Mouse (Mus musculus) MN1 (cell line): ENCODE measurements around the gene Rnasel.
"Not testable (repeated sequence)": the region's sequence is repeated elsewhere in the genome, so short reads cannot be mapped to it uniquely, and the experiment has no call there.

Experiments
- DNase-seq: peaks from one replicate; pipeline ENCODE4 v3.0.0-alpha.2; 2016; ENCODE audit warnings: low spot score

Gene Rnasel

GRCm38 (mm10) chr1:153737101-153738085 lies 11.8 kb upstream of the Rnasel start:
- DNase-seq = no peak

- DNase-seq = no peak
These were observed 9.7 kb upstream of the Rnasel start for GRCm38 (mm10) chr1:153739437-153740015.

GRCm38 (mm10) chr1:153740145-153740544 lies 9.1 kb upstream of the Rnasel start, which contains the start of gene Rgs16:
Rgs16 (plus strand) TSS chr1:153740349.
- no peak for DNase-seq

- DNase-seq = no peak
These were observed 8.3 kb upstream of the Rnasel start for GRCm38 (mm10) chr1:153740775-153741400.

GRCm38 (mm10) chr1:153741551-153742316 lies 7.5 kb upstream of the Rnasel start:
- no peak for DNase-seq

- peak; percentile 28 for DNase-seq
These were observed 6.7 kb upstream of the Rnasel start for GRCm38 (mm10) chr1:153742374-153743155.

GRCm38 (mm10) chr1:153746119-153746670 lies 3.0 kb upstream of the Rnasel start:
- DNase-seq = no peak

GRCm38 (mm10) chr1:153746728-153747127 lies 2.5 kb upstream of the Rnasel start:
- peak; percentile 65 for DNase-seq

GRCm38 (mm10) chr1:153747861-153748530 lies 1.2 kb upstream of the Rnasel start:
- no peak for DNase-seq

GRCm38 (mm10) chr1:153748549-153748948 lies 677 bp upstream of the Rnasel start:
- no peak for DNase-seq

GRCm38 (mm10) chr1:153750054-153750453 lies 828 bp downstream of the Rnasel start:
- DNase-seq = no peak

- no peak for DNase-seq
These were observed 2.6 kb downstream of the Rnasel start for GRCm38 (mm10) chr1:153751763-153752301.

- no peak for DNase-seq
These were observed 3.3 kb downstream of the Rnasel start for GRCm38 (mm10) chr1:153752521-153752920.

- no peak for DNase-seq
These were observed 4.7 kb downstream of the Rnasel start for GRCm38 (mm10) chr1:153753725-153754464.

GRCm38 (mm10) chr1:153764136-153764535 lies 14.9 kb downstream of the Rnasel start:
- DNase-seq = no peak

GRCm38 (mm10) chr1:153766298-153766697 lies 17.1 kb downstream of the Rnasel start:
- DNase-seq = no peak

- DNase-seq = no peak
These were observed 18.1 kb downstream of the Rnasel start for GRCm38 (mm10) chr1:153767281-153767680.

GRCm38 (mm10) chr1:153768465-153768864 lies 19.2 kb downstream of the Rnasel start:
- DNase-seq = no peak

GRCm38 (mm10) chr1:153769571-153769970 lies 20.3 kb downstream of the Rnasel start:
- not testable (repeated sequence) for DNase-seq
